Mouse (Mus musculus) midbrain, embryonic 15.5 days (tissue): Measurements from ENCODE around the gene Ackr4. TPM values are rescaled to one million over a fixed set of nuclear protein-coding genes. Genes with fewer than 3 reads are reported as not detected.

Experiments
- ATAC-seq: fragments of 200-750 bp; cut with Nextera tagmentation; replicated peaks from 2 replicates; pipeline ENCODE4 v1.8.0; 2017; ENCODE audit warnings: moderate TSS enrichment
- H3K27ac ChIP-seq: fragments of 300-500 bp; sonication (generic); 2 replicates; pipeline ENCODE4 v1.5.1; 2015; ENCODE audit warnings: mild to moderate bottlenecking, inconsistent platforms
- H3K27me3 ChIP-seq: fragments of 300-500 bp; sonication (generic); replicated peaks from 2 replicates; pipeline ENCODE4 v1.6.1; 2015; ENCODE audit warnings: inconsistent platforms
- H3K36me3 ChIP-seq: fragments of 300-500 bp; sonication (generic); replicated peaks from 2 replicates; pipeline ENCODE4 v1.6.1; 2015; ENCODE audit warnings: inconsistent platforms
- H3K4me1 ChIP-seq: fragments of 300-500 bp; sonication (generic); 2 replicates; pipeline ENCODE4 v1.6.1; 2015; ENCODE audit warnings: inconsistent platforms
- H3K4me2 ChIP-seq: fragments of 300-500 bp; sonication (generic); 2 replicates; pipeline ENCODE4 v1.6.1; 2015; ENCODE audit warnings: inconsistent platforms, mild to moderate bottlenecking, moderate library complexity
- H3K4me3 ChIP-seq: fragments of 300-500 bp; sonication (generic); 2 replicates; pipeline ENCODE4 v1.5.1; 2015; ENCODE audit warnings: mild to moderate bottlenecking, inconsistent platforms
- H3K9ac ChIP-seq: fragments of 300-500 bp; sonication (generic); 2 replicates; pipeline ENCODE4 v1.6.1; 2015; ENCODE audit warnings: mild to moderate bottlenecking, inconsistent platforms
- H3K9me3 ChIP-seq: fragments of 300-500 bp; sonication (generic); 2 replicates; pipeline ENCODE4 v1.6.1; 2016; ENCODE audit warnings: inconsistent platforms
- WGBS: fragments of 180-500 bp; shearing (Covaris S2); methylation state at CpG from one replicate; pipeline ENCODE4 v1.1.7; 2015; ENCODE audit warnings: mixed read lengths; 5-methylcytosine and 5-hydroxymethylcytosine counted together
- polyA plus RNA-seq: library from polyadenylated mRNA; unstranded; fragments of >200 nt; fragmentation: Nextera tagmentation; extraction: Ambion mirVana; gene quantifications from 2 replicates; pipeline ENCODE4 v1.2.1, GENCODE M21; 2015

Ackr4 gene
- polyA plus RNA-seq, 1 experiment from 2014 or later: 0.80 TPM

- Histone ChIP-seq H3K4me2 (no peak overlapping the region), H3K9me3 (no peaks in the 10 kb centered on the region), H3K27ac (no peak overlapping the region), H3K27me3 (no peaks in the 10 kb centered on the region), H3K36me3 (no peaks in the 10 kb centered on the region), H3K9ac (no peak overlapping the region), H3K4me3 (no peak overlapping the region), H3K4me1 (no peaks in the 10 kb centered on the region)
- ATAC-seq: no peak
- 82% methylated on average over 8 of the region's 8 CpGs for WGBS
These were observed 55.7 kb downstream of the Ackr4 start for GRCm38 (mm10) chr9:104070863-104071604.

GRCm38 (mm10) chr9:104070241-104070640 is 56.5 kb downstream of the Ackr4 start:
- WGBS: 91% methylated on average over 4 of the region's 4 CpGs
- Histone ChIP-seq H3K36me3 (no peaks in the 10 kb centered on the region), H3K27ac (no peak overlapping the region), H3K4me2 (no peak overlapping the region), H3K27me3 (no peaks in the 10 kb centered on the region), H3K9ac (no peak overlapping the region), H3K4me3 (no peak overlapping the region), H3K4me1 (no peaks in the 10 kb centered on the region), H3K9me3 (no peaks in the 10 kb centered on the region)
- no peak for ATAC-seq

GRCm38 (mm10) chr9:104064571-104064970 is 62.2 kb downstream of the Ackr4 start:
- WGBS: 24% methylated on average over 1 of the region's 1 CpGs
- Histone ChIP-seq H3K9me3 (no peaks in the 10 kb centered on the region), H3K36me3 (peaks cover 9% of the 10 kb centered on the region; the same call in 1 of the 2 replicates), H3K27ac (no peak overlapping the region), H3K4me3 (no peak overlapping the region), H3K27me3 (no peaks in the 10 kb centered on the region), H3K4me2 (no peak overlapping the region), H3K4me1 (peaks cover 25% of the 10 kb centered on the region), H3K9ac (no peak overlapping the region)
- ATAC-seq: no peak

- Histone ChIP-seq H3K4me2 (peak within 1 kb of the TSS; percentile 91), H3K4me1 (peaks cover 25% of the 10 kb centered on the region), H3K27me3 (no peaks in the 10 kb centered on the region), H3K9ac (peak within 1 kb of the TSS; percentile 96), H3K4me3 (peak within 1 kb of the TSS; percentile 98), H3K27ac (peak within 1 kb of the TSS; percentile 80), H3K9me3 (no peaks in the 10 kb centered on the region), H3K36me3 (peaks cover 12% of the 10 kb centered on the region; the same call in 1 of the 2 replicates)
- peak; percentile 98 for ATAC-seq
- 0% methylated on average over 30 of the region's 30 CpGs for WGBS
These were observed 63.3 kb downstream of the Ackr4 start, which contains the start of gene Acad11 for GRCm38 (mm10) chr9:104063244-104063961. TSS of gene Acad11 (plus strand) at chr9:104063377.

GRCm38 (mm10) chr9:104062430-104063243 is 64.1 kb downstream of the Ackr4 start, which contains the start of gene Uba5:
TSS of gene Uba5 (minus strand) at chr9:104063134.
- Histone ChIP-seq H3K36me3 (peaks cover 17% of the 10 kb centered on the region; the same call in 1 of the 2 replicates), H3K9me3 (no peaks in the 10 kb centered on the region), H3K27me3 (no peaks in the 10 kb centered on the region), H3K9ac (peak within 1 kb of the TSS; percentile 96), H3K27ac (peak within 1 kb of the TSS; percentile 80), H3K4me2 (peak within 1 kb of the TSS; percentile 91), H3K4me3 (peak within 1 kb of the TSS; percentile 98), H3K4me1 (peaks cover 25% of the 10 kb centered on the region)
- WGBS: under 1% methylated on average over 59 of the region's 59 CpGs
- ATAC-seq: peak; percentile 89

- H3K9me3 ChIP-seq: no peaks in the 10 kb centered on the region
- peaks cover 81% of the 10 kb centered on the region for H3K36me3 ChIP-seq
- no peak for ATAC-seq
- H3K9ac ChIP-seq: no peak overlapping the region
- no peak overlapping the region for H3K4me3 ChIP-seq
- WGBS: 94% methylated on average over 6 of the region's 6 CpGs
- H3K4me2 ChIP-seq: no peak overlapping the region
- no peak overlapping the region for H3K27ac ChIP-seq
- H3K27me3 ChIP-seq: no peaks in the 10 kb centered on the region
- no peaks in the 10 kb centered on the region for H3K4me1 ChIP-seq
These were observed 75.7 kb downstream of the Ackr4 start for GRCm38 (mm10) chr9:104051028-104051427.

- Histone ChIP-seq H3K4me1 (no peaks in the 10 kb centered on the region), H3K4me2 (no peak overlapping the region), H3K36me3 (peaks cover 22% of the 10 kb centered on the region), H3K27ac (no peak overlapping the region), H3K4me3 (no peak overlapping the region), H3K9me3 (no peaks in the 10 kb centered on the region), H3K9ac (no peak overlapping the region), H3K27me3 (no peaks in the 10 kb centered on the region)
- 92% methylated on average over 4 of the region's 4 CpGs for WGBS
- ATAC-seq: no peak
These were observed 83.1 kb downstream of the Ackr4 start for GRCm38 (mm10) chr9:104043676-104044075.

- 67% methylated on average over 2 of the region's 2 CpGs for WGBS
- Histone ChIP-seq H3K27ac (no peak within 1 kb of the TSS), H3K36me3 (no peaks in the 10 kb centered on the region; the same call in 1 of the 2 replicates), H3K27me3 (no peaks in the 10 kb centered on the region), H3K4me2 (no peak within 1 kb of the TSS), H3K4me3 (no peak within 1 kb of the TSS), H3K4me1 (no peaks in the 10 kb centered on the region), H3K9ac (no peak within 1 kb of the TSS), H3K9me3 (no peaks in the 10 kb centered on the region)
- ATAC-seq: no peak
These were observed 86.4 kb downstream of the Ackr4 start, which contains the start of gene Gm28305 for GRCm38 (mm10) chr9:104040362-104040761. TSS of gene Gm28305 (plus strand) at chr9:104040662.

GRCm38 (mm10) chr9:104039742-104040141 is 87.0 kb downstream of the Ackr4 start:
- 83% methylated on average over 4 of the region's 4 CpGs for WGBS
- H3K4me3 ChIP-seq: no peak overlapping the region
- ATAC-seq: no peak

GRCm38 (mm10) chr9:104039031-104039695 is 87.6 kb downstream of the Ackr4 start:
- H3K9me3 ChIP-seq: no peaks in the 10 kb centered on the region
- WGBS: 92% methylated on average over 21 of the region's 21 CpGs
- no peak overlapping the region for H3K4me3 ChIP-seq
- H3K4me1 ChIP-seq: no peaks in the 10 kb centered on the region
- no peak overlapping the region for H3K4me2 ChIP-seq
- H3K27me3 ChIP-seq: no peaks in the 10 kb centered on the region
- H3K9ac ChIP-seq: no peak overlapping the region
- ATAC-seq: no peak
- no peak overlapping the region for H3K27ac ChIP-seq
- no peaks in the 10 kb centered on the region for H3K36me3 ChIP-seq

More at GRCm38 (mm10) chr9:104039742-104040141, 87.0 kb downstream of the Ackr4 start:
- Histone ChIP-seq H3K4me2 (no peak overlapping the region), H3K27me3 (no peaks in the 10 kb centered on the region), H3K4me1 (no peaks in the 10 kb centered on the region), H3K9me3 (no peaks in the 10 kb centered on the region), H3K27ac (no peak overlapping the region), H3K9ac (no peak overlapping the region), H3K36me3 (no peaks in the 10 kb centered on the region; the same call in 1 of the 2 replicates)

- Histone ChIP-seq H3K27me3 (no peaks in the 10 kb centered on the region), H3K9me3 (no peaks in the 10 kb centered on the region), H3K36me3 (no peaks in the 10 kb centered on the region), H3K27ac (no peak overlapping the region), H3K4me2 (no peak overlapping the region), H3K4me1 (no peaks in the 10 kb centered on the region), H3K9ac (no peak overlapping the region), H3K4me3 (no peak overlapping the region)
- ATAC-seq: no peak
- 92% methylated on average over 13 of the region's 13 CpGs for WGBS
These were observed 88.5 kb downstream of the Ackr4 start for GRCm38 (mm10) chr9:104038266-104038665.
